Mouse (Mus musculus): ENCODE data around the gene Ms4a2.

The Ms4a2 gene

DNA sequence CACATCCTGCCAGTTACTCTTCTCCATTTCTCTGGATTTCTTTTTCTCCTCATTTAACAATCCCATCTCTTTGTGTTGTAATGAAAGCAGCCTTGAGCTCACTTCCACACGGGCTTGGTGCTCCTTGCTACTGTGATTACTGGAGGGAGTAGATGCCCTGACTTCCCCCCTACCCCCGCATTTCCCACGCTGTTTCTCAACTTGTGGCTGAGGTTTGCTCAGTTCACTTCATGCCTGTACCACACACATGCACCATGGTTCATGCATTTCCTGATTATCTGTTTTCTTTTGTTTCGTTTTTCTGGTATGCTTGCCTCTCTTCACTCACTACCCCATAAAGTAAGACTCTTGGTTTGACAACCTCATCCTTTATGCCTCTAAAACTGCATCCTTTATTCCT, 34.3 kb downstream of the Ms4a2 start:
- no peak for DNase-seq (ENCODE audit: low spot score in 2 of 2)

DNA sequence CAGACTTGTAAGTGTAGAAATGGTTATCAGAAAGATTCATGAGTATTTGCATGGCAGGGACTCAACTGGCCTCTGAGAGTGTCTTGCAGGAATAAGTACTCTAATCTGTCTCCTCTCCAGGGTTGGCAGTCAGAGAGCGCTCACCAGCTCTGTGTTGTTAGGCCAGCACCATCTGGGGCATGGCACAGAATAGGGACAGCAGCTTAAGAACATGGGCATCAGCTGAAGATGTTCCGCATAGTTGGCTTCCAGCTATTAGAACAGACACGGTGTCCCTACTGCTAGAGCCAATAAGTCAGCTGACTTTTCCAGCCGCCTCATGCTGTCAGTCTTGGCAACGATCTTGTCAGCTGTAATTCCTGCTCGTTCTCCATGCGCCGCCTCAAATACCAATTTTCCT, 48.6 kb downstream of the Ms4a2 start:
- DNase-seq (ENCODE audit: low spot score in 2 of 2), result no peak

Data from heart, adult 9 months (tissue).